ENCODE assay signal across 8 mouse cellular contexts in the genomic region with DNA sequence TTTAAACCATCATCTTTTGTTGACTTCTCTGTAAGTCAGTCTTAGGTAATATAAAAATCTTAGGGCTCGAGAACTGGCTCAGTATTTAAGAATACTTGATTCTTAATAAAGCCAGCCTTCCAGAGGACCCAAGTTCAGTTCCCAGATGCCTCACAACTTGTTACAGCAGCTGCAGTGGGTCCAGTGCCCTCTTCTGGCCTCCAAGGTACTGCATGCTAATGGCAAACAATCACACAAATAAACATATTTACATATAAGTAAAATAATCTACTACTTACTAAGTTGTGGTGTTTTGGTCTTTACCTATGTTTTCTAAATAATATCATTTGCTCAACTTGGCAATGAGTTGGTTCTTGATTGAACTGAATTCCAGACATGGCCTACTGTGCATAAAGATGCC. TPM values are rescaled to one million over a fixed set of nuclear protein-coding genes. Genes with fewer than 3 reads are reported as not detected.
DNase-seq lines count a peak whose midpoint lies in the region; ATAC-seq lines count a peak whose summit lies in the region.

No protein-coding gene starts in this region.

- H3K27ac ChIP-seq in heart, embryonic 14.5 days (replicated peaks in 1 of 2; ENCODE audit: control insufficient read depth in 1 of 2, insufficient read depth in 1 of 2, low read depth in 2 of 2, low read length in 2 of 2): no peak overlapping the region
- H3K27ac ChIP-seq in forebrain, embryonic 16.5 days (ENCODE audit: low read length): no peak overlapping the region
- no peak overlapping the region for H3K27ac ChIP-seq in midbrain, embryonic 10.5 days (replicated peaks)

- no peak overlapping the region for H3K9ac ChIP-seq in heart, embryonic 14.5 days (ENCODE audit: low read length)
- no peak overlapping the region for H3K9ac ChIP-seq in forebrain, embryonic 16.5 days (replicated peaks; ENCODE audit: low read depth, low read length)

- ATAC-seq in heart, embryonic 14.5 days (ENCODE audit: insufficient number of reproducible peaks, insufficient read depth, low FRiP score, low read depth): no peak
- ATAC-seq in forebrain, embryonic 16.5 days: no peak
- ATAC-seq in erythroid progenitor cell, adult 5-6 weeks (replicated peaks; ENCODE audit: low FRiP score, poor library complexity, severe bottlenecking): no peak

- DNase-seq in heart, adult 11 months: no peak
- peak; percentile 50 for DNase-seq in ES-CJ7 (ENCODE audit: low read depth, low spot score)
- DNase-seq in midbrain, embryonic 10.5 days (ENCODE audit: low spot score): no peak
- no peak for DNase-seq in urinary bladder, postnatal 36 days (ENCODE audit: low spot score in 2 of 2)
- no peak for DNase-seq in frontal cortex, postnatal 25 days (ENCODE audit: low spot score in 2 of 2)

- peaks cover 50% of the 10 kb centered on the region for H3K36me3 ChIP-seq in heart, embryonic 14.5 days (ENCODE audit: control insufficient read depth, insufficient read depth, low read length)
- H3K36me3 ChIP-seq in forebrain, embryonic 16.5 days (ENCODE audit: control insufficient read depth, insufficient read depth): peaks cover 50% of the 10 kb centered on the region
- H3K36me3 ChIP-seq in midbrain, embryonic 10.5 days: peaks cover 51% of the 10 kb centered on the region

- peak overlapping the region in 1 of 2 experiments; percentile 87; a peak in 2 of 4 replicates for H3K4me3 ChIP-seq in heart, embryonic 14.5 days (ENCODE audit: control insufficient read depth in 1 of 2, insufficient read depth in 1 of 2, low read depth in 1 of 2, low read length in 2 of 2)
- H3K4me3 ChIP-seq in forebrain, embryonic 16.5 days (replicated peaks; ENCODE audit: low read length): peak overlapping the region; percentile 34
- peak overlapping the region; percentile 93 for H3K4me3 ChIP-seq in midbrain, embryonic 10.5 days

- no peaks in the 10 kb centered on the region for H3K27me3 ChIP-seq in heart, embryonic 14.5 days (ENCODE audit: control insufficient read depth, insufficient read depth, low read length)
- H3K27me3 ChIP-seq in forebrain, embryonic 16.5 days (replicated peaks; ENCODE audit: control insufficient read depth, insufficient read depth, low read length): no peaks in the 10 kb centered on the region
- H3K27me3 ChIP-seq in midbrain, embryonic 10.5 days (ENCODE audit: low read depth, poor library complexity, severe bottlenecking): no peaks in the 10 kb centered on the region

- WGBS in heart, embryonic 14.5 days: 94% methylated on average over 1 of the region's 1 CpGs
- WGBS in forebrain, embryonic 16.5 days: 97% methylated on average over 1 of the region's 1 CpGs
- WGBS in midbrain, embryonic 10.5 days: 90% methylated on average over 1 of the region's 1 CpGs

- H3K9me3 ChIP-seq in heart, embryonic 14.5 days (ENCODE audit: control insufficient read depth, low read length): peaks cover 29% of the 10 kb centered on the region
- H3K9me3 ChIP-seq in forebrain, embryonic 16.5 days (ENCODE audit: control insufficient read depth, low read length): peaks cover 39% of the 10 kb centered on the region
- H3K9me3 ChIP-seq in midbrain, embryonic 10.5 days (replicated peaks): peaks cover 46% of the 10 kb centered on the region

- H3K4me1 ChIP-seq in heart, embryonic 14.5 days (ENCODE audit: control insufficient read depth in 2 of 2, insufficient read depth in 2 of 2, low read length in 2 of 2): peaks cover 2 to 13% of the 10 kb centered on the region in 2 experiments; a peak in 3 of 4 replicates
- H3K4me1 ChIP-seq in forebrain, embryonic 16.5 days (replicated peaks; ENCODE audit: control insufficient read depth, insufficient read depth, low read length): peaks cover 16% of the 10 kb centered on the region
- H3K4me1 ChIP-seq in midbrain, embryonic 10.5 days: peaks cover 11% of the 10 kb centered on the region

- peak overlapping the region; percentile 52 for H3K4me2 ChIP-seq in heart, embryonic 14.5 days (ENCODE audit: low read length)
- H3K4me2 ChIP-seq in forebrain, embryonic 16.5 days (ENCODE audit: low read length): peak overlapping the region; percentile 55

RNA-seq across cellular contexts. Expression of gene Zfp68, which starts 1.2 kb away (rescaled TPM):
- polyA plus RNA-seq in heart, embryonic 14.5 days (2014; fragmentation: Nextera tagmentation; extraction: Ambion mirVana): 46.0 and 49.4 TPM in 2 replicates
- 113 and 132 TPM in 2 replicates for polyA plus RNA-seq in forebrain, embryonic 16.5 days (2015; fragmentation: Nextera tagmentation; extraction: Ambion mirVana)
- polyA plus RNA-seq in midbrain, embryonic 10.5 days (2016; fragmentation: Nextera tagmentation; extraction: Ambion mirVana): 55.8 and 60.4 TPM in 2 replicates
- total RNA-seq in erythroid progenitor cell, adult 5-6 weeks (2015; ENCODE audit: low replicate concordance): 24.7 and 25.9 TPM in 2 replicates
- 17.6 and 19.3 TPM in 2 replicates for total RNA-seq in erythroid progenitor cell, adult 5-6 weeks (2017; ENCODE audit: low replicate concordance)

RNA-seq across cellular contexts. Expression of gene A430033K04Rik, which starts 4.3 kb away (rescaled TPM):
- 7.1 TPM in 2 replicates for polyA plus RNA-seq in heart, embryonic 14.5 days (2014; fragmentation: Nextera tagmentation; extraction: Ambion mirVana)
- 27.7 and 28.4 TPM in 2 replicates for polyA plus RNA-seq in forebrain, embryonic 16.5 days (2015; fragmentation: Nextera tagmentation; extraction: Ambion mirVana)
- 8.4 and 9.7 TPM in 2 replicates for polyA plus RNA-seq in midbrain, embryonic 10.5 days (2016; fragmentation: Nextera tagmentation; extraction: Ambion mirVana)
- 1.8 and 6.7 TPM in 2 replicates for total RNA-seq in erythroid progenitor cell, adult 5-6 weeks (2015; ENCODE audit: low replicate concordance)
- 3.9 and 7.9 TPM in 2 replicates for total RNA-seq in erythroid progenitor cell, adult 5-6 weeks (2017; ENCODE audit: low replicate concordance)

RNA-seq across cellular contexts. Expression of gene 1700123K08Rik, which starts 53.8 kb away (rescaled TPM):
- not detected in 2 replicates for polyA plus RNA-seq in heart, embryonic 14.5 days (2014; fragmentation: Nextera tagmentation; extraction: Ambion mirVana)
- not detected in 2 replicates for polyA plus RNA-seq in forebrain, embryonic 16.5 days (2015; fragmentation: Nextera tagmentation; extraction: Ambion mirVana)
- not detected in 2 replicates for polyA plus RNA-seq in midbrain, embryonic 10.5 days (2016; fragmentation: Nextera tagmentation; extraction: Ambion mirVana)
- total RNA-seq in erythroid progenitor cell, adult 5-6 weeks (2015; ENCODE audit: low replicate concordance): not detected in 2 replicates
- total RNA-seq in erythroid progenitor cell, adult 5-6 weeks (2017; ENCODE audit: low replicate concordance): not detected in 2 replicates
